Mouse (Mus musculus) embryonic facial prominence, embryonic 11.5 days (tissue): ENCODE results near the gene H2-Q4. TPM values are rescaled to one million over a fixed set of nuclear protein-coding genes. Genes with fewer than 3 reads are reported as not detected.
A peak's percentile ranks its signal among the peaks of the same experiment; 100 is the strongest.
"Not testable (repeated sequence)": the region's sequence is repeated elsewhere in the genome, so short reads cannot be mapped to it uniquely, and the experiment has no call there.

ENCODE experiments used
- ATAC-seq: fragments of 200-750 bp; cut with Nextera tagmentation; replicated peaks from 2 replicates; pipeline ENCODE4 v1.8.0; 2017; ENCODE audit warnings: low read depth; ENCODE audit not compliant: insufficient number of reproducible peaks, low FRiP score, low TSS enrichment
- DNase-seq: peaks from one replicate; pipeline ENCODE4 v3.0.0-alpha.2; 2015; ENCODE audit warnings: low spot score
- H3K27ac ChIP-seq: fragments of 300-500 bp; sonication (generic); replicated peaks from 2 replicates; pipeline ENCODE4 v1.5.1; 2014; ENCODE audit warnings: mild to moderate bottlenecking, low read depth, low read length, control low read depth
- H3K27me3 ChIP-seq: fragments of 300-500 bp; sonication (generic); 2 replicates; pipeline ENCODE4 v1.6.1; 2014; ENCODE audit warnings: mild to moderate bottlenecking, low read length, moderate library complexity, mixed read lengths; ENCODE audit not compliant: control insufficient read depth, insufficient read depth
- H3K36me3 ChIP-seq: fragments of 300-500 bp; sonication (generic); replicated peaks from 2 replicates; pipeline ENCODE4 v1.6.1; 2014; ENCODE audit warnings: low read depth, mild to moderate bottlenecking, low read length, moderate library complexity, mixed read lengths; ENCODE audit not compliant: control insufficient read depth, insufficient read depth
- H3K4me1 ChIP-seq: fragments of 300-500 bp; sonication (generic); 2 replicates; pipeline ENCODE4 v1.6.1; 2014; ENCODE audit warnings: low read length, mixed read lengths; ENCODE audit not compliant: control insufficient read depth, insufficient read depth
- H3K4me2 ChIP-seq: fragments of 300-500 bp; sonication (generic); 2 replicates; pipeline ENCODE4 v1.6.1; 2014; ENCODE audit warnings: low read depth, mild to moderate bottlenecking, control low read depth, low read length, moderate library complexity
- H3K4me3 ChIP-seq: fragments of 300-500 bp; sonication (generic); 2 replicates; pipeline ENCODE4 v1.5.1; 2014; ENCODE audit warnings: low read depth, low read length, control low read depth
- H3K9ac ChIP-seq: fragments of 300-500 bp; sonication (generic); replicated peaks from 2 replicates; pipeline ENCODE4 v1.6.1; 2014; ENCODE audit warnings: mild to moderate bottlenecking, control low read depth, low read length
- H3K9me3 ChIP-seq: fragments of 300-500 bp; sonication (generic); replicated peaks from 2 replicates; pipeline ENCODE4 v1.6.1; 2016; ENCODE audit warnings: mild to moderate bottlenecking, low read length, inconsistent platforms, mixed read lengths; ENCODE audit not compliant: control insufficient read depth
- whole genome bisulfite sequencing: fragments of 180-500 bp; shearing (Covaris S2); extraction: QIAGEN DNeasy Blood & Tissue Kit; methylation state at CpG from one replicate; pipeline ENCODE4 v1.1.7; 2014; 5-methylcytosine and 5-hydroxymethylcytosine counted together
- polyA plus RNA-seq: library from polyadenylated mRNA; unstranded; fragments of >200 nt; fragmentation: Nextera tagmentation; extraction: Ambion mirVana; gene quantifications from 2 replicates; pipeline ENCODE4 v1.2.1, GENCODE M21; 2014

Gene H2-Q4
- polyA plus RNA-seq, 1 experiment from 2014 or later = 1.1 TPM

- DNase-seq, H3K4me1 ChIP-seq, H3K27me3 ChIP-seq, H3K4me2 ChIP-seq, H3K9me3 ChIP-seq, H3K9ac ChIP-seq, H3K27ac ChIP-seq, H3K36me3 ChIP-seq, H3K4me3 ChIP-seq, ATAC-seq: not testable (repeated sequence)
- WGBS = 85% methylated on average over 2 of the region's 2 CpGs
These were observed 17.5 kb downstream of the H2-Q4 start for GRCm38 (mm10) chr17:35396956-35397355.

DNA sequence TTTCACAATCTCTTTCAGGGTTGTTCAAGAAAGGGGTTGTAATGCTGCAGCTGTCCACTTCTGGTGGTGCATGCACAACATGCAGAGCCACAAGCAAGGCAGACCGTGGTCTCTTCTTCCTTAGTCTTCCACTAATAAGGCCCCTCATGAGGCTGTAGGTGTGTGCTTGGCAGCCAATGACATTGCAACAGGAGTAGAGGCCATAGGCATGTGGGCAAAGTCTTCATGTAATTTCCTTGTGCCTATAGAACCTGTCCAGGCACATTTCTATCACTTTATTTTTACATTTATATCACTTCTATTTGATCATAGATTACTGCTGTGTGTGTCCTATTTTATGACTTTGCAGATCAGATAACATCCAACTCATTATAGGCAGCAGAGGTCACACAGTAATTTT lies 33.6 kb downstream of the H2-Q4 start:
- H3K27me3 ChIP-seq, H3K4me2 ChIP-seq, H3K4me1 ChIP-seq, ATAC-seq, H3K27ac ChIP-seq, H3K9ac ChIP-seq, H3K36me3 ChIP-seq, DNase-seq, H3K9me3 ChIP-seq, H3K4me3 ChIP-seq: not testable (repeated sequence)
- WGBS = no CpG with 5 or more reads among the region's 1 CpGs

DNA sequence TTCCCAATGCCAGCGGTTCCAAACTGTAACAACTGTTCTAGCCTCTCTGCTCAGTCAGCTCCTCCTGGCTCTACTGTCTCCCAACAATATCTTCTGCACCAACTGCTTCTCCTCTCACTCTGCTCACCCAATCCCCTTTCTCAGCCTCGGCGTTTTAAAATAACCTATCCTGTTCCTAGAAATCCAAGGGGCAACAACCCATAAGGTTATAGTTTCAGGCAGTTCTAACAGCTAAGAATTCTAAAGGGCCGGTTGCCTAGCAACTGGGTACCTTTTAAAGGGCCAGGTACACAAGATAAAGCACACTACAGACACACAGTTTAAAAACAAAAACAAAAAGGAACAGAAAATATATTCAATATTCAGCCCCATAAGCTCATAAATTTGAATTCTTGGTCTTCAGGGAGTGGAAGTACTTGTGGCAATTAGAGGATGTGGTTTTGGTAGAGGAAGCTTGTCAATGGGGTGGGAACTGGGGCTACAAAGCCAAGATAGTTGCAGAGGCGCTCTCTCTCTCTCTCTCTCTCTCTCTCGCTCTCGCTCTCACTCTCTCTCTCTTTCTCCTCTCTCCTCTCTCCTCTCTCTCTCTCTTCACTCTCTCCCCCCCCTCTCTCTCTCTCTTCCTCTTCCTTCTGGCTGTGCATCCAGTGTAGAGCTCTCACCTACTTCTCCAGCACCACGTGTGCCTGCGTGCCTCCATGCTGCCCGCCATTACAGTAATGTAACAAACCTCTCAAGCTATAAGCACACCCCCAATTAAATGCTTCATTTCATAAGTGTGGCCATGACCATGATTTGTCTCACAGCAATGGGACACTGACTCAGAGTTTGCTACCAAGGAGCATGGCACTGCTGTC lies 36.1 kb downstream of the H2-Q4 start:
- not testable (repeated sequence) for H3K9me3 ChIP-seq, H3K9ac ChIP-seq, H3K4me1 ChIP-seq, H3K27me3 ChIP-seq, DNase-seq, H3K36me3 ChIP-seq, ATAC-seq, H3K4me3 ChIP-seq, H3K27ac ChIP-seq, H3K4me2 ChIP-seq
- WGBS = 71% methylated on average over 3 of the region's 10 CpGs

DNA sequence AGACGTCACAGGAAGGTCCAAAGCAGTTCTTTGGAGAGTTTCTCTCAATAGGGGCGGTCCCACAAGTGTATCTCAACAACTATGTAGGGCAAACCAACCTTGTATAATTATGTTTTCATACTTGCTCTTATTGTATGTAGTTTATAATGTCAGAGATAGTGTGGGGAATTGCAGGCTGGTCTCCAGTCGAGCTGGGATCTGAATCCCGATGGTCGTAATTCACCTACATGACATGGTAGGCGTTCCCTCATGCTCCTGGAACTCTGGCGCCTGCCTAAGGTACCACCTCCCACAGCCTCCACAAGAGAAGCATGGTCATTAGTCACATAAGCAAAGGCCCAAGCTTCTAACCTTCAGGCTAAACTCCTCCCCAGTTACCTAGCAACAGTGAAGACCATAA lies 39.4 kb downstream of the H2-Q4 start:
- ATAC-seq (no peak), DNase-seq (no peak)
- Histone ChIP-seq H3K4me2 (no peak overlapping the region), H3K9me3 (no peaks in the 10 kb centered on the region), H3K27me3 (no peaks in the 10 kb centered on the region), H3K4me1 (no peaks in the 10 kb centered on the region), H3K27ac (no peak overlapping the region), H3K9ac (no peak overlapping the region), H3K4me3 (no peak overlapping the region), H3K36me3 (no peaks in the 10 kb centered on the region)
- WGBS = 82% methylated on average over 7 of the region's 7 CpGs

- H3K36me3 ChIP-seq, H3K27me3 ChIP-seq, H3K4me3 ChIP-seq, ATAC-seq, H3K9ac ChIP-seq, DNase-seq, H3K4me2 ChIP-seq, H3K9me3 ChIP-seq, H3K4me1 ChIP-seq, H3K27ac ChIP-seq: not testable (repeated sequence)
- WGBS = 73% methylated on average over 4 of the region's 4 CpGs
These were observed 40.1 kb downstream of the H2-Q4 start for GRCm38 (mm10) chr17:35419564-35419963.

GRCm38 (mm10) chr17:35420206-35420810 lies 40.9 kb downstream of the H2-Q4 start:
- H3K36me3 ChIP-seq, H3K4me1 ChIP-seq, H3K27me3 ChIP-seq, H3K9ac ChIP-seq, H3K4me3 ChIP-seq, H3K4me2 ChIP-seq, H3K27ac ChIP-seq, H3K9me3 ChIP-seq, ATAC-seq: not testable (repeated sequence)
- peak; percentile 69 for DNase-seq
- WGBS = 14% methylated on average over 11 of the region's 11 CpGs

- not testable (repeated sequence) for H3K27me3 ChIP-seq, DNase-seq
- 89% methylated on average over 4 of the region's 4 CpGs for WGBS
These were observed 41.9 kb downstream of the H2-Q4 start for GRCm38 (mm10) chr17:35421331-35421730.

GRCm38 (mm10) chr17:35422360-35422759 lies 42.9 kb downstream of the H2-Q4 start:
- not testable (repeated sequence) for ATAC-seq, H3K9me3 ChIP-seq, H3K27me3 ChIP-seq, H3K4me3 ChIP-seq, H3K9ac ChIP-seq, DNase-seq, H3K4me2 ChIP-seq, H3K27ac ChIP-seq, H3K36me3 ChIP-seq, H3K4me1 ChIP-seq
- WGBS = 89% methylated on average over 5 of the region's 5 CpGs

More at GRCm38 (mm10) chr17:35421331-35421730, 41.9 kb downstream of the H2-Q4 start:
- not testable (repeated sequence) for H3K36me3 ChIP-seq, H3K4me2 ChIP-seq, ATAC-seq, H3K9me3 ChIP-seq, H3K4me1 ChIP-seq, H3K27ac ChIP-seq, H3K9ac ChIP-seq, H3K4me3 ChIP-seq
